Mouse (Mus musculus) lung, postnatal 14 days (tissue): ENCODE data around the gene Acox2.
"Not testable (repeated sequence)": the region's sequence is repeated elsewhere in the genome, so short reads cannot be mapped to it uniquely, and the experiment has no call there.

Experiments
- DNase-seq: peaks from one replicate; pipeline ENCODE4 v3.0.0; 2021

Acox2 gene

DNA sequence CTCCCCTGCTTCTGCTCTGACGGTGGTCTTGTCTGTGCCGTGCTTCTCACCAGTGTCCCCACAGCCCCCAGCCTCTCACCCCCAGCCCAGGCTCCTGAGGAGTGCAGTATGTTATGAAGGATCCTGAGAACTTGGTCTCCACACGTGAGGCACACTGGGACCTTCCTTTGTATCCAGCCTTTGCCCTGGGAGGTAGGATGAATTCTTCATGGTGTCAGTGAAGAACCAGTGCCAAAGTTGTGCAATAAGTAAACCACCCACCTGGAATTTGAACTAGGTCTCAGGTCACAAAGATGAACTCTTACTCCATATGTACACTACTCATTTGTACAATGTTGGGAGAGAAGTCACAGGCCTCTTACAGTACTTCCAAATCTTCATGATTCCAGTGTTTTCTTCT lies at the start of gene Acox2:
Acox2 (minus strand) TSS at position 188 of the 400 bp plus-strand sequence.
- DNase-seq = no peak

DNA sequence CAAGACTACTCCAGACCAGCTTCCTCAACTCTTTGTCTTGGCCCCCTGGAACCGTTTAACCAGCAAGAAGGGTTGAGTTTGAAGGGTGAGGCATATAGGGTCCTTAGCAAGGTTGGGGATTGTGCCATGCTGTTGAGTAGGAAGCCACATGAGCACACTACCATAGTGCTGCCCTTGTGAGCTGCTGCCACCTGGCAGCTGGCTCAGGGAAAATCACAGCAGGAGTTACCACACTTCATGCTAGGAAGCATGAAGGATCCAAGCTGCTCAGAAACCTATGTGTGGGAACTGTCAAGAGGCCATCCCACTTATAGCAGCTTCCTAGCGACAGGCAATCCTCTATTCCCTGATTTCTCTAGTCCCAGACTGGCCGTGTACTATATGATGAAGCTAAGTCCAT lies 49.5 kb upstream of the Acox2 start:
- no peak for DNase-seq

GRCm38 (mm10) chr14:8306884-8307283 lies 47.7 kb upstream of the Acox2 start:
- DNase-seq = no peak

GRCm38 (mm10) chr14:8305014-8305413 lies 45.9 kb upstream of the Acox2 start:
- no peak for DNase-seq

GRCm38 (mm10) chr14:8304082-8304481 lies 44.9 kb upstream of the Acox2 start:
- DNase-seq = no peak

DNA sequence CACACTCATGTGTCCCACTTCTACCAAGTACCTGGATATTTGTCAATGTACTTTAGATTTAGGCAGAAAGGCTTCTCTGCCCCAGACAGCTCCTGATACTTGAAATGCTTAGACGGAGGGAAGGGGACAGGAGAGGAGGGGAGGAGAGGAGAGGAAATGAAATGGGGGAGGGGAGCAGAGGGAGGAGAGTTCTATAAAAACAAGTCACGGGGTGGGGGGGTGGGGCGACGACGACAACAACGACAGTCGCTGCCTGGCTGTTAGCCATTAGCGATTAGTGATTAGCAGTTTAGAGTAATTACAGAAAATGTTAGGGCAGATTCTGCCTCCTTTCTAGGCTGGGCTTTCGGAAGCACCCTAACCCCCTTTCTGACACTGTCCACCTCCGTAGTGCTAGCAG lies 43.5 kb upstream of the Acox2 start:
- no peak for DNase-seq

GRCm38 (mm10) chr14:8300281-8300680 lies 41.1 kb upstream of the Acox2 start:
- peak; percentile 81 for DNase-seq

DNA sequence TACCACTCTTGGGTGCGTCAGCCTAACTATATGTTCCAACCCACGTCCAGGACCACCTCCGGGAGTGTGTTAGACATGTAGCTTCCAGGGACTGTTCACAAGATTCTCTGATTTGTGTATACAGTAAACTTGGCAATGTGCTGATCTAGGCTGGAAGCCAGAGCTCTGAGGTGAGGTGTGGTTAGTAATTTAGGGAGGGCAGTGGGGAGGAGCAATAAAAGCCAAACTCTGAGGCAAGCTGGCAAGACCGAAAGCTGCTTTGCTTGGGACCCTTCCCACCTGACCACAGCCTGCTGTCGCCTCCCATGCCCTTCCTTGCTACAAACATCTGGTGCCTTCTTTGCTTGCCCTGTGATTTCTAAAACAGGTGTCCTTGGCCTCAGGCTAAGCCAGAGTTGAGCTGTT lies 38.7 kb upstream of the Acox2 start:
- DNase-seq = peak; percentile 56

DNA sequence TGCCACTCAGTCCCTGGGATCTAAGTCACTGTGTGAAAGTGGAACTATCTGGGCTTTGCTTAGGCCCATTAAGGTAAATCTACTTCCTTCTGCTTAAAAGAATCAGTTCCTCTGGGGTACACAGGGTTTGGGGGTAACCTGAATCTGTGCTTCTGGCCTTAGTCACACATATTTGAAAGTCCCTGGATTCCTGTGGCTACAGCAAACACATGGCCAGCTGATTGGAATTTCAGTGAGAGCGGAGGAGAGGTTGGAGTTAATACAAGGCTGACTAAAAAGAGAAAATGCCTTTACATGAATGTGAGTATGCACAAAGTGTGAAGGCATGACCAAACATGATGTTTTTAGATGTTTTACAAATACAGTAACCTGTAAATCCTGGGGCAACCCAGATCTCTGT lies 35.1 kb upstream of the Acox2 start:
- no peak for DNase-seq

DNA sequence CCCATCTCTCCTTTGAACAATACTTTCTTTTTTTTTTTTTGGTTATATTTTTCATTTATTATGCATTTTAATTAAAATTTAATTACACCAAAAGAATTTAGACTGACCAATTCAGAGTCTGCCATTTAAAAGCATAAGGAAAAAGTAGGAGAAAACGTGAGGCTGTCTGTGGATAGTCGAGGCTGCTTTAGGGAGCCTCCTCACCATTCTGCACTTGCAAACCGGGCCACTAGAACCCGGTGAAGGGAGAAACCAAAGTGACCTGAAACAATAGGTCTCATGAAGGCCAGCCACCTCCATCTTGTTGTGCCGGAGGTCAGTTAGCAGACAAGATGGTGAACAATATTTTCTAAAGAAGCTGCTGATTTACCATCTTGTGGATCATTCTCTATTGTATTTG lies 27.4 kb upstream of the Acox2 start:
- peak; percentile 26 for DNase-seq

- DNase-seq = no peak
Observed at GRCm38 (mm10) chr14:8283784-8284183, 24.6 kb upstream of the Acox2 start.

GRCm38 (mm10) chr14:8271281-8271680 lies 12.1 kb upstream of the Acox2 start:
- not testable (repeated sequence) for DNase-seq

DNA sequence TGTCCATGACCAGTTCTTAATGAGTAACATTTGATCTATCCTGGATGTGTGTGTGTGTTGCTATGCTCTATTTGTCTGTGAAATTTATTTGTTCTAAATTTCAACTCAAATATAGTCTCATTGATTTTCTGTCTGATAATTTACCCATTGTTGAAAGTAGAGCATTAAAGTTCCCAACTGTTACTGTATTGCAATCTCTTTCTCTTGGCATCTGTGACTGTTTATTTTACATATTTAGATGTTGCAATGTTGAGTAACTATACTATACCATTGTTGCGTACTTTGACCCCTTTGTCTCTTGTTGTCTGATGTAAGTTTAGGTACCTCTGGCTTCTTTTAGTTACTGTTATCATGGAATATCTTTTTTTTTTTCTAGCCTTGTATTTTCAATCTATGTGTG lies 5.2 kb upstream of the Acox2 start:
- DNase-seq = no peak

DNA sequence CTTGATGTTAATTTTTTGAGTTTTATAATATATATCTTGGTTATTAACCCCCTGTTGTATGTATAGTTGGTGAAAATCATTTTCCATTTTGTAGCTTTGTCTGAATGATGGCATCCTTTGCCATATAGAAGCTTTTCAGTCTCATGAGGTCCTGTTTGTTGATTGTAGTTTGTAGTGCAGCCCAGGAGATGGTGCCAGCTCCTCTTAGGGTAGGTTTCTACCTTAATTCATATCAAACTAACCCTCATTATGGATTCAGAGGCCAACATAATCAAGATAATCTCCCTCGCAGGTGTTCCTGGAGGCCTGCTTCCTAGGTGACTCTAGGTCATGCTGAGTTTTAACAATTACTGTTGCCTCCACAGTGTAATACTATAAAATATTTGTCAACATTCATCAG lies 3.1 kb upstream of the Acox2 start:
- no peak for DNase-seq

GRCm38 (mm10) chr14:8260214-8260613 lies 1.1 kb upstream of the Acox2 start:
- DNase-seq = no peak

DNA sequence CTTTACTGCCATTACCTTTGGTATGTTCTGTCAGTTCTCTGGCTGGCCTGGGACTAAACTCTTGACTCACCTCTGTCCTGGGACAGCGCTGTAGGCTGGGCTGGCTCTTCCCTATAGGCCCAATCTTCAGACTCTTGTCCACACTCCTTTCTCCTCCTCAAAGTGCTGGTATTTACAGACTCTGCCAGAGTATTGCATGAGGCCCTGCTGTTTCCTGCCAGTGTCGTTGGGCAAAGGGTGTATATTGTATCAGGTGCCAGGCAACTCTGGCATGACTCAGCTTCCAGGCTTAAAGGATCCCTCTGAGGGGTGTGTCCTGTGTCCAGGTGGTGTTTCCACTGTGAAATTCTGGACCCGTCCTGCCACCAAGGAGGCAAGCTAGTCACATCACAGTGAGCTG lies 401 bp downstream of the Acox2 start:
- DNase-seq = peak; percentile 11

DNA sequence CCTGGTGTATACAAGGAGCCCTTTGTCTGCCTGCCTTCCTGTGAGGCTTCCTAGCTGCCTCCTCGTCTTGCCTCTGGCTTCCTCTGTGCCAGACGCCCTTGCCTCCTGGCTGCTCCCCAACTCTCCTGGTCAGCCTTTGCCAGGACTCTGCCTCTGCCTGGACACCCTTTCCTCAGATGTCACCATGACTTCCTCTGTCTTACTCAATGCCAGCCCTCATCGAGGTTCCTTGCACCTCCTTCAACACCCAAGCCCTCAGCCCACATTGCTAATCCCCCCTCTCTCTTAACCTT lies 872 bp downstream of the Acox2 start:
- no peak for DNase-seq

DNA sequence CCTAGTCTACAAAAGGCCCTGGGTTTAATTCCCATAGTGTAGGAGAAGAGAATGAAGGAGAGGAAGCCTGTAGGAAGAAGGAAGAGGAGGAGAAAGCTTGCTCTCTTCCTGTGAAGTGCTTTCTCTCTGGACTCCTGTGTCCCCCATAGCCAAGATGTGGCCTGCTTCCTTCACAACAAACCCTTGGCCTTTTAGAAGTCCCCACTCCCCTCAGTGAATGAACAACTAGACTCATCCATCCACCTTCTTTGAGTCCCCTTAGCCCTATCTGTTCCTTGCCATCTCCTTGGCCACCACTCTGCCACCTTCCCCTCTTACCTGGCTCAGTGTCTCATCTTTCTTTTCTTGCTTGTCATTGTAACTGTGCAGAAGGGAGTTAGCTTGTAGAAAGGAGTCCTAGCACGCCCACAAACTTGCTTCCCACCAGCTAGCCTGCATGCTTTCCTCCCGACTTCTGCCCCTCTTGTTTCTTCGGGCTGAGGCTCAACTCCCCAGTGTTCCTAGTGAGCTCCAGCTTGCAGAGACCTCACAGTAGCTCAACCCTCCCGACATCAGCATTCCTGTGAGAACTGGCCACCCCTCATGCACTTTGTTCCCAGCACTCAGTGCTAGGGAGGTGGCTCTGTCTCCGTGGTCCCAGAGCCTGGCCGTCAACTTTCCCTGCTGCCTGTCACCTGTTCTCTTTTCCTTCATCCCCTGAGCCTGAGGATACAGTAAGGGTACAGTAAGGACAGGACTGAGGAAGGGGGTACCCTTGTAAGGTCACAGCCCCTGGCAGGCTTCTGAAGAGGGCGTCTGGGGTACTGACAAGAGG lies 1.4 kb downstream of the Acox2 start:
- DNase-seq = no peak

DNA sequence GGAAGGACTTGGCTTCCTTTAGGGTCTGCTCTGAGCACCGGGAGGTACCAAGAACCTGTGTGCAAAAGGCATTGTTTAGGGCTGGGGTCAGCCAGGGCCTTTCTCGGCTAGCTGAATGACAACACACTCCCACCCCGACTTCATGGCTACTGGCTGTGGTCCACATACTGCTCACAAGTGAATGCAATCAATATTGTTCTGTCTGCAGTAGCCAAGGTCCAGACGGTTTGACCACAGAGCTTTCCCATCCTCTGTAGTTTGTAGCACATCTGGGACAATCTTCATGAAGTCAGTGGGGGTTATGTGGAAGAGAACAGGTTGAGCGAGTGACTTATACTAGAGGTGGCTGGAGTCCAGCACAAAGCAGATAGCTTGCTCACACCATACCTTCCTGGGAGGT lies 2.3 kb downstream of the Acox2 start:
- DNase-seq = no peak

- DNase-seq = no peak
Observed at GRCm38 (mm10) chr14:8256072-8256471, 3.1 kb downstream of the Acox2 start.

DNA sequence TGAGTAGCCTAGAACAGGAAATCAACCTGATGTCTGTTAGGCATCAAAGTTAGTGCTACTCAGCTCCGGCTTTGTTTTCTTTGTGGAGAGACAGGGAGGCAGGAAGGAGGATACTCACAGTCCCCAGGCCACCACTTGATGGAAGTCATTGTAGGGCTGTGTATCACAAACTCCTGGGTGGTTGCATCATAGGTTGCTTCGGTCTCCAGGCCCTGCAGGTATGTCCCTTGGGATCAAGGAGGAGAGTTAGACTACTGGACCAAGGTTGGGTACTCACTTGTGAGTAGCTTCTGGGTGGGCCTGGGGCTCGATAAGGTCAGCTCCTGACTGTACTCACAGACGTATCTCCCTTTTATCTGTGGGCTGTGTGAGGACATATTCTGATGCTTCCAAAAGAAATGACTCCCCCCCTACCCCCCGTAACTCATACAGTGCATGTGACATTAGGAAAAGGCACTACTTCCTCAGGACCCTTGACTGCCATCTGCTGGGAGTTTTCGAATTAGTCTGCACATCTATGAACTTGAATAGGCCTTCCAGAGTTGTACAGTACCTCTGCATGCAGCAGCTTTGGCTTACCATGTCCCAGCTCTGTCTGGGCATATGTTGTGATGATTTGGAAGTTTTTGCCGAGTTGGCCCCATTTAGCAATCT lies 4.0 kb downstream of the Acox2 start:
- DNase-seq = peak; percentile 80

DNA sequence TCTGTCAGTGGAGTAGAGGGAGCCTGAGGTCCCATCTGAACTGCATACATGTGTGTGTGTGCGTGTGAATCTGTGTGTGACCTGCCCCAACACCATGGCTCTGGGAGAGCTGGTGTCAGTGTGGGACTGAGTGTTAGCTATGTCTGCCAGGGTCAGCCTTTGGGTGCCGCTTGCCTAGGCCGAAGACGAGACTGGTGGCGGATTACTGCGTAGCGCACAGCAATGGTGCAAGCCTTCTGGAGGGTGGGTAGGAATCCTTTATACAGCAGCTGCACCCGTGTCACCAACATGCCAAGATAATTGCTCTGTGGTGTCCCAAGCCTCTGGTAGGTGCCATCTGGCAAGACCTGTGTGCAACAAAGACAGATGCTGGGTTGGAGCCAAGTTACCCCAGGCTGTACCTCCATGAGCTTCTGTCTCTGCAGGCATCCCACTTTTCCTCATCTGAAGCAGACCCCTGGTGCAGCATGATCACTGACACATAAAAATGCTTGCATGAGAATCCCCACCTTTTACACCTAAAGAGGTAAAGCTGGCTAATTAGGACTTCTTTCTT lies 7.7 kb downstream of the Acox2 start:
- no peak for DNase-seq

- DNase-seq = no peak
Observed at GRCm38 (mm10) chr14:8250141-8250871, 8.8 kb downstream of the Acox2 start.

GRCm38 (mm10) chr14:8249206-8249605 lies 9.9 kb downstream of the Acox2 start:
- DNase-seq = no peak
